Mouse (Mus musculus) 416B (cell line): ENCODE data around the gene Pfkm.
A peak's percentile ranks its signal among the peaks of the same experiment; 100 is the strongest.

Experiments
- DNase-seq: peaks from one replicate; pipeline ENCODE4 v3.0.0; 2011; ENCODE audit warnings: low read depth

The Pfkm gene

DNA sequence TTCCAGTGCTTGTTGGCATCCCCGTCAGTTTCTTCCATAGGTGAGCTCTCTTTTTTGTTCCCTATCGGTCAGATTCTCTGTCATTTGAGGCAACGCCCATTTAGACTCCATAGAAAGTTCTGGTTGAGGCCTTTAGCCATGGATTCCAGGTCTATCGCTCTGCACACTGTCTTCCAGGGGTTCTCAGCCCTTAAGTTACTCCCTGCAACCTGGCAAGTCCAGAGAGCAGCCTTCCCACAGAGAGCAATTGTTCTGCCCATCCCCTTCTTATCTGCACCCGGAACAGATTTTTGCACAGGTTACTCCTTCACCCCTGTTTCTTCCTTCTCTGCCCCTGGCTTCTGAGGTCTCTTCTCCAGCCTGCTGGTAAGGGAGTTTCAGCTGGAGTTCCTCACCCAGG lies 79.7 kb downstream of the Pfkm start:
- no peak for DNase-seq

DNA sequence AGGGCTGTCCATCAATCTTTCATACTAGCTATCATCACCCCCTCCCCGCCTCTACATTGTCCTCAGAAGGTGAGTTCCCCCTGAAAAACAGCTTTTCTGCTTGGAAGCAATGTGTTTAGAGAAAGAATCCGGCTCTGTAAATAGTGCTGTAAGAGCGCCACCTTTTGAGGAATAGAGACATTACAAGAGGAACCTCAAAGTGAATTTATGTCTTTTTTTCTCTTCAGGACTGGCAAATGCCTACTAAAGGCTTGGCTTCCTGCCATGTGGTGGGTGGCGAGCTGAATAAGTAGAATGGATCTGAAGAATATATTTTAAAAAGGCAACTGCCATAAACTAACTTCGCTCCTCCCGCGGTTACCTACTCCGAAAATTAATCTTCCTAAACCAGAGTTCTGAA lies 81.4 kb downstream of the Pfkm start:
- peak; percentile 85 for DNase-seq

DNA sequence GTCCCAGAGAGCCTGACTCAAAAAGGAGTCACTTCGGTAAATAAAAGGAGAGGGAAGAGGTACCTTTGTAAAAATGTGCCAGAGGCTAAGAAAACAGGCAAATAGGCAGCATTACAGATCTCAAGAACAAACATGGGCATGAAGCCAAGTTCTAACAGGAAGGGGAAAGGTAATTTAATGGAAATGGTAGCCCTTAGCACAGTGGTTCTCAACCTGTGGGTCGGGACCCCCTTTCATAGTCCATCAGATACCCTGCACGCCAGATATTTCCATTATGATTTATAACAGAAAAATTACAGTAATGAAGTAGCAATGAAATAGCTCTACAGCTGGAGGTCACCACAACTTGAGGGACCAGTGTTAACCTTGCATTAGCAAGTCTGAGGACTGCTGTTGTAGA lies 84.9 kb downstream of the Pfkm start:
- DNase-seq = no peak

DNA sequence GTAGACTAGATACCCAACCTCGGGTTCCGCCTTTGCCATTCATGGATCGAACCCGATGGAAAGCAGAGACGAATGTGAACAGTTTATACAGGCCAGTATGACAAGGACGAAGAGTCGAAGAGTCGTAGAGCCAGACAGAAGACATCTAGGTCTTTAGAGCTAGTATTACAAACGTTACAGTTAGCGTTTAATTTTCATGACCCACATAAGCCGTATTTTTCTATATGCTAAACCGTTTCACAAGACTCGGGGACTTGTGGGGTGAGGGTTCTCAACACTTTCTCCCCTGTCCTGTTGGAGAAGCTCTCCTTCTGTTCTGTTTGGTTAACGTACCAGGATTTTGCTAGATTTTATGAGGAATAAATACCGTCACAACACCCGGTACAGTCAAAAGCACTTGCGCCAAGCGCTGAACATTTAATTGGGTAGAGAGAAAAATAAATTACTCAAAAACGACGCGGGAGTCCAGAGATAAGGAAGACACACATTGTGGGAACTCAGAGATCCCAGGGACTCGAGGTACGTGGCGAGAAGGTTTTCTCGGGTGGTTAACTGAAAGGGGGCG lies 88.3 kb downstream of the Pfkm start:
- DNase-seq = no peak

DNA sequence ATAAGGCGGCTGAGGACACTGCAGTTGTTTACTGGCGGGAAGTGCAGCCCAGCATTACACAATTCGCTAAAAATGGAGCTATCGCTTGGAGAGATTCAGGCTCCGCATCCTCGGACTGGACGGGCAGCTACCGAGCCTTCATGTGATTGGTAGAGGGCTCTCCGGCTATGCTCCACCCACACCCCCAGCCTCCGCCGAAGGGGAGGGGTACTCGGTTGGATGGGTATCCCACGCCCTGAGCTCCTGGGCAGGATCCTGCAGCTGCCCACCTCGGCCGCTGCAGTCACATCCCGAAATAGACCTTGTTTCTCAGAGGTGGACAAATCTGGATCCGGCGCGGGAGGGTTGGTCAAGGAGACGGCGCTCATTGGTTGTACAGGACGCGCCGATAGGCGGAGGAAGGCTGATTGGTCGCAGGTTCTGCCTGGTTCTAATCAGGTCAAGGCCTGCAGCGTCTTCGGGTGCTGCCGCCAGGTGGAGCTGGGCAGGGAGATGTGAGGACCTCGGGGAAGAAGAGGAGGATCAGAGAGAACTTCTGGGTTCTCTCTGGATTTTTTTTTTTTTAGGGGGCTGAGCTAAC lies 88.8 kb downstream of the Pfkm start:
- DNase-seq = no peak
